Mouse (Mus musculus): Measurements from ENCODE around the gene Pigs.

GRCm38 (mm10) chr11:78372610-78373009 lies 44.4 kb downstream of the Pigs start:
- no peak for TF ChIP-seq EP300 (IDR thresholded peaks at IDR 0.05; ENCODE audit: low read depth)
- no peak for TF ChIP-seq CTCF (IDR thresholded peaks at IDR 0.05; ENCODE audit: low read depth)

Data from liver, postnatal 0 days (tissue).